Mouse (Mus musculus) induced T-regulatory cell, adult 2 months (primary cell): Measurements from ENCODE around the gene Tube1.

ENCODE experiments used
- DNase-seq: peaks from one replicate; pipeline ENCODE4 v3.0.0-alpha.2; 2012; ENCODE audit warnings: low read depth

Gene Tube1

DNA sequence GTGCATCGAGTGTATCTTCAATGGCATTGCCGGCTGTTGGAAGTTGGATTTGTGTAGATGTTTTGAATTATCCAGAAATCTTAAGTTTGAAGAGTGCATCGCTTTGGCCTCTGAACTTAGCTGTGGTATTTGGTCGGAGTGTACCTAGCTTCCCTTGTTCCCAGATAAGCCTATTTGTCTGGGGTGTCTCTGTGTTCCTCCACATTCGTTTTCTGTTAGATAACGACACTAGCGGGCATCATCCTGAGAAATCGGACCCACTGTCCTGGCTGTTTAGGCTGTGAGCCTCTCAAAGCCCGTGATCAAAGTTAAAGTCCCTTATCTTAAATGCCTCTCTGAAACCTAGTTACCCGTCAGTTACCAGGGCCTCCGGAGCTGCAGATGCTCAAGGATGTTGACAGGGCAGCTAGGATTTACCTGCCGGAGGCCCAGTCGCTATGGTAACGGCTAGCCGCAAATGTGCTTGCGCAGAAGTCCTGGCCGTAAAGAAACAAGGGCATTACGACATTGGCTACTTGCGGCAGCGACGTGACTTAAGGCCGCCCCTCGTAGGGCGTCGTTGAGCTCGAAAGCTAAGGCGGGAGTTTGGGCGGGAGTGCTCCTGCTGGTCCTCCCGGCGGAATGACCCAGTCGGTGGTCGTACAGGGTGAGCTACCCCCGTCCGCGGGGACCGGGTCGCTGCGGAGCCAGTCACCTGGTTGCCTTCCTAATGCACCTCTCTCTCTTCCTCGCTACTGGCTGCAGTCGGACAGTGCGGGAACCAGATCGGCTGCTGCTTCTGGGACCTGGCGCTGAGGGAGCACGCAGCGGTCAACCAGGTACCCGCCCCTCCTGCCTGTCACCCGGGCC is at the start of gene Tube1, which contains the start of gene Fam229b:
Gene Tube1 (plus strand): TSS at position 515 of the 849 bp plus-strand sequence.
Gene Fam229b (minus strand): TSS at position 453 of the 849 bp plus-strand sequence.
- peak; percentile 96 for DNase-seq

DNA sequence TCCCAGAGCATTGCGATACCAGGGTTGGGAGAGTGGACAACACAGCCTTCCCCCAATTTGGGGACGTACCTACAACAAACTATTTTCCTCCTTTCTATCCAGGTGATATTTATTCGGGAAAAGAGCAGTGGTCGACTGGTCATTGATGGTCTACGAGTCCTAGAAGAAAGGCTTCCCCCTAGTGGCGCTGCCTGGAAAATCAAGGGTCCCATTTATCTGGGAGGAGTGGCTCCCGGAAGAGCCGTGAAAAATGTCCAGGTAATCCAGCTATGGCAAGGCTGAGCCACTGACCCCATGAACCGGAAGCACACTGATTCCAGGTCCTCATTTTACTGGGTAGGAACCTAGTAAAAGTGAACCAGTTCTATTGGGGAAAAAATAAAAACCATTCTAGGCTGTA is 36.8 kb upstream of the Tube1 start:
- peak; percentile 5 for DNase-seq

DNA sequence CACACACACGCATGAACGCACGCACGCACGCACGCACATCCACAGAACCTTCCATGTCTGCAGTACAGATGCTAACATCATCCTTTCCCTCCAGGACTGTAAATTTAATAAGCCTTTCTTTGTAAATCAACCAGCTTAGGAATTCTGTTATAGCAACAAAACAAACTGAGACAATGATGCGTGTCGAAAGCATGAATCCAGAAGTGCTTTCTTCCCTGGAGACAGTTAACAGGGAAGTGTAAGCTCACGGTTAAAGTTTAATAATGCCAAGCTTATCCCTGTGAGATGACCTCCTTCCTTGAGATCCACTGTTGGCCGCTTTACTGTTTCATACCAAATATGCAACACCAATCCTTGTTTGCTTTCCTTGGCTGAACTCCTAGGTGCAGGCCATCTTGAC is 35.0 kb upstream of the Tube1 start:
- DNase-seq = no peak

DNA sequence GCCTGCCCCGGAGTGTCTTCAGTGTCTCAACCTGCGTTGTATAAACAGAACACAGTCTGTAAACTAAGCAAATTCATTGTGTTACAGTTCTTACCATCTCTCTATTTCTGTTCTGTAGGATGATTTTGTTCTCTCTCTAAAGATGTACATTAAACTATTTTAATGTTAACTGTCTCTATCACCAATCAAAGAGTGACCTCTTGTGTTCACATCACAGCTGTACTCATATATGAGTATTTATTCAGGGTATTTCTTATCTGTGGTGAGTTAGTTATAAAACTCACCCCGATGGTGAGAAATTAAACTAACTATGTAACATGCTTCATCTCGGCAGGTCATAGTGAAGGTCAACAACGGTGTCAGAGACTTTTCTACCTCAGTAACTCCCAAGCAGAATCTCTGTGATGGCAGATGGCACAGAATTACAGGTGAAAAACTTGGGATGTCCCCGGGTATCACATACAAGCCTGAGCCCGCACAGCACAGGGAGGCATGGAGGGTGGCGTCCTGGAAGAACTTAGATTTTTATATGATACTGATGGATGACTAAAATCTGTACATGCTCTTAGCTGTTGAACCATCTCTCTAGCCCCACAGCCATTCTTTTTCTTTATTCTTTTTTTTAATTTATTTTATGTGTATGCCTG is 28.9 kb upstream of the Tube1 start:
- DNase-seq = no peak

DNA sequence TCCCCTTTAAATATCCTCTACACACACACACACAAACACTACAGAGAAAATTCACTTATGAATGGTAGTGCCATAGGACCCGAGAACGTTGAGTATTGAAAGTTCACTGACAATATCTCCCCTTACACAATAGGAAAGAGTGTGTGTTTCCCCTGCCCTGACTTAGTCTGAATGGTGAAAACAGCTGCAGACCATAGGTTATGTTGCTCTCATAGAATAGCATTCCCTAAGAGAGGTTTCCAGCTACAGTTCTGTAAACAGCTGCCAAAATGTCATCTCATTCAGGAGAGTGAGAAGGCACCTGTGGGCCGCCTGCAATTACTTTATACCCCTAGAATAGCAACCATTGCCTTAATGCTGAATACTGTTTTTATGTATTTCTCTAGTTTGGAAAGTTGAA is 27.4 kb upstream of the Tube1 start:
- no peak for DNase-seq

DNA sequence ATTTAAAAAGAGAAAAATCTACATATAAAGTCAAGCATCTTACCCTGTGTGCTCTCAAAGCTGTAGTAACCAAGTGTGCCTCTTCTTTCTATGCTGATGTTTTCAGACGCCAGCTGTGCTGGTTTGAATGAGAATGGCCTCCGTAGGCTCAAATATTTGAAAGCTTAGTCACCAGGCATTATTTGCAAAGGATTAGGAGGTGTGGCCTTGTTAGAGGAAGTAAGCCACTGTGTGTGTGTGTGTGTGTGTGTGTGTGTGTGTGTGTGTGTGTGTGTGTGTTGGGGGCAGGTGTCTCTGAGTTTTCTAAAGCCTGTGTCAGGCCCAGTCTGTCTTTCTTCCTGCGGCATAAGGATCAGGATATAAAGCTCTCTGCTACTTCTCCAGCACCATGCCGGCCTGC is 26.8 kb upstream of the Tube1 start:
- DNase-seq = no peak

DNA sequence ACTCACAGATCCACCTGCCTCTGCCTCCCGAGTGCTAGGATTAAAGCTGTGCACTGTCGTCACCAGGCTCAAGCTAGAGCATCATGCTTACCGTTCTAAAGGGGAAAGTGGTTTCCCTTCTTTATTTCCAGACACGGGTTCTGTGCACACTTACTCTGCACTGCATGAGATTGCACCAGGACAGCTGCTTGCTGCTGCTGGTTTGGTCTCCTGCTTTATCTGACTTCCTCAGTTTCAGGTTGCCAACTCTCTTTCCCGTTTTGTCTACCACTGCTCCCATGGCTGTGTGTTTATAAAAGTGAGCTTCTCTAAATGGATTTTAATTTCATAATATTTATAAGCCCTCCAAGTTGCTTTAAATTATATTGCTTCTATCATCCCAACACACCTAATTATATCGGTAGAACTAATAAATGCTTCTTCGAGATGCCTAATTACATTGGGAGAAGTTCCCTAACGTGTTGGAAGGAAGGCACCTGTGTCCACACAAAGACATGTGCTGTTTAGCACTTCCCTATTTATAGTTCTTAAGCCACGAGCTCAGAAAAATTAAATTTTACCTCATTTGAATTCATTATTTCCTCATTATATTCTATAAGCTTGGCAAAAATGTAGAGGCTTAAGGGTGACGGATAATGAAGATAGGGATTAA is 24.8 kb upstream of the Tube1 start:
- DNase-seq = no peak

DNA sequence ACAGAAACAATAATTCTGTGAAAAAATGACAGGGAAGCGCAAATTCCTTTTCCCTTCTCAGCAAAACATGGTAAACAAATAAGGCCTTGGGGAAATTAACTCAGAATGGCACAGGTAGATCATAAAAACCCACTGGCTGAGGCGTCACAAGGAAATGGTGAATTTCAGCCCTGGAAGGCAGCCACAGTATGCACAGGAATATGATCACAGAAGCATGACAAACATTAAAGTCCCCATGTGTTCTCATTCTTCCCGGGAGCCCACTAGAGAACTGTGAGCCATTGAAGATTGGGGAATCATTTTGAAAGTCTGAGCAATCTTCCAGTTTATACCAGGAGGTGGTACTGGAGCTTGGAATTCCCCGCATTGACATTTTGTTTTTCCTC is 24.3 kb upstream of the Tube1 start:
- no peak for DNase-seq

DNA sequence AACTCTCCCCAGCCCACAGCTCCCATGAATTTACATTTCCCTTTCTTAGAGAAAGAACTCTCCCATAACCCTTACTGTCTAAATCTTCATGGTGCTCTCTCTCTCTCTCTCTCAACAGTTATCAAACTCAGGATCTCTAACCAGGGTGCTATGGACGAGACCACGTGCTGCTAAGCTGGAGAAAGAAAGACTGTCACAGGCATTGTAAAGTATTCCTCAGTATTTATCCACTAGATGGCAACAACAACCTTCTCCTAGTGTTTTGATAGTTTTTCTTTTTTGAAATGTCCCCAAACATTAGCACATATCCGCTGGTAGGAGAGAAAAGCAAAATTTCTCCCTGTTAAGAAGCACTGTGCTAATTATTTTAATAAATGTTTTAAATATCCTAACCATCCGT is 12.4 kb upstream of the Tube1 start:
- DNase-seq = peak; percentile 25

DNA sequence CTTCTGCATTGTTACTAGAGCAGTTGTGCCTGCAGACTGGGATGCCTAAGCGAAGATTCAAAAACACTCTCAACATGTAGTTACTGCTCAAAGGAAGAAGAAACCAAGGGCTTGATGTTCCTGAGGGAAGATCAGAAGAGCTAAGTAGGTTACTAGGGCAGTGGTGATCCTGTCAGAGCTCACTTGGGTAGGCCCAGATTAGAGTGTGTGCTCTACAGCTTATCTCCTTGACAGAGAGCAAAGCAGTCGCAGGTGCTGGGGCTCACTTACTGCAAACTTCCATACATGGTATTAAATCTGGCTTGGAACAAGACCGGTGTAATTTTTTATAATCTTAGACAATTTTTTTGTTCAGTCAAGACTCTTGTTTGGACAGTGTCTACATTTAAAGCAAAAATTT is 4.0 kb downstream of the Tube1 start:
- DNase-seq = no peak

DNA sequence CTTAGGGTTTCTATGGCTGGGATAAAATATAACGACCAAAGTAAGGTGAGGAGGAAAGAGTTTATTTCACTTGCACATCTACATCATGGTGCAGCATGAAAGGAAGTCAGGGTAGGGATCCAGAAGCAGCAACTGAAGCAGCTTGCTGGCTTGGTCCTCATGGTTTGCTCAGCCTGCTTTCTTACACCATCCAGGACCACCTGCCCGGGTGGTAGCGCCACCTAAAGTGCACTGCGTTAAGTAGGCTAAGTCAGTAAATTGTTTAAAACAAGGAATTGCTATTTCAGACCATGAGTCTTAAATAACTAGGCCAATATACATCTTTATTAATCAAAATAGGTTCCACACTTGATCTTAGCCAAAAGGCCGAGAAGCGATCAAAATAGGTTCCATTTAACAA is 5.0 kb downstream of the Tube1 start:
- DNase-seq = no peak

DNA sequence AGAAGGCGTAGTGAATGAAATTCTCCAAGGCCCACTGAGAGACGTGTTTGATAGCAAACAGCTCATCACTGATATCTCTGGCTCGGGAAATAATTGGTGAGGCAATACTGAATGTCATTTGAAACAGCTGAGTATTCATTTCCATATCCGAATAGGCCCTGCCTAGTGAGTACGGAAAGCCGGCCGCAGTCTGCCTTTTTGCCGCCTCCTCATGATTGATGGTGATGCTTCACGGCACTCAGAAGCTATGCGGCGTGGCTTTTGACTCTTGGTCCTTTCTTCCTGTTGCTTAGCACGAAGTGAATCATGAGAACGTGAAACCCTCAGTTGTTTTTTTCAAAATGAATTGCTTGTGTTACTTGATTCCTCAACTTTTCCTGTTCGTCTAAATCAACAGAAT is 7.1 kb downstream of the Tube1 start:
- DNase-seq = no peak

DNA sequence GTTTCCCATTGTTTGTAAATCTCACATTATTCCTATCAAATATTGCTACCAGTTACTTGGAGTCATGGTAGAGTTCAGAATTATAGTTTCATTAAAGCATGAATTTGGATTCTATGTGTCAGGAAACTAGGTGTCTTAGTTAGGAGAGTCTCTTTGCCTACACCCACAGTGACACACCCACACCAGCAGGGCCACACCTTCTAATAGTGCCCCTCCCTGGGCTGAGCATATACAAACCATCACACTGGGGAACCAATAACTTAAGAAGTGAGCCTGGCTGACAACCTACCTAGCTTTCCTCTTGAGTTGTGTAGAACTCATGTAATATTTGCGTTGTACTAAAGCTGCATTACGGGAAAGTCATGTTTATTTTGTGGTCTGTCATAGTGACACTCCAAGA is 7.6 kb downstream of the Tube1 start:
- DNase-seq = no peak

DNA sequence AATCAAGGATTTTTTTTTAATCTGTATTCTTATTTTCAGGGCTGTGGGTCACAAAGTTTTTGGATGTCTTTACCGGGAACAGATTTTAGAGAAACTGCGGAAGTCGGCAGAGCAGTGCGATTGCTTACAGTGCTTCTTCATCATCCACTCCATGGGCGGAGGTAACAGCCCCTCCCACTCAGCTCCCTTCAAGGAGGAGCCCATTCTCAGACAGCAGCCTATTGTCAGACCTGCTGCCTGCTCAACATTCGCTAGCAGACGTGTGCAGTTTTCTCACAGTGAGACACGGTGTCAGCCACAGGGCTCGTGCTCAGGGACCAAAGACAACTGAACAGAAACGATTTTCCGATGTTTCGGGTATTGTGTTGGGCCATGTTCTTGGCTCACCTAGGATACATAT is 8.4 kb downstream of the Tube1 start:
- no peak for DNase-seq

DNA sequence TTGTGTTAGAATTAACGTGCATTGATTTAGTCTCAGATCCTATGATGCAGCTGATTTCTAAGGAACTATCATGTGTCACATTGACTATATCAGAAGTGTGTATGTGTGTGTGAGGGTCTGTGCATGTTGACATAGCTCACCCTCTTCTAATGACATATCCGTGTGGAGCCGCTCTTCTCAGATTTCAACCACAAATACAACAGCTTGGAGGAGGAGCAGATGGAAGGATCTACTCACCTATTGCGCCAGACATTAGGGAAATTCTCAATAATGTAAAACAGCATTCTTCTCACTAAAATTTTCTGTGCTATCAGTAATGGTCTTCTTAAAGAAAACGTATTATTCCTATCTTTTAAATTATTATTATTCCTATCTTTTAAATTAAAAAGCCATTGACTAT is 22.9 kb downstream of the Tube1 start:
- DNase-seq = no peak

DNA sequence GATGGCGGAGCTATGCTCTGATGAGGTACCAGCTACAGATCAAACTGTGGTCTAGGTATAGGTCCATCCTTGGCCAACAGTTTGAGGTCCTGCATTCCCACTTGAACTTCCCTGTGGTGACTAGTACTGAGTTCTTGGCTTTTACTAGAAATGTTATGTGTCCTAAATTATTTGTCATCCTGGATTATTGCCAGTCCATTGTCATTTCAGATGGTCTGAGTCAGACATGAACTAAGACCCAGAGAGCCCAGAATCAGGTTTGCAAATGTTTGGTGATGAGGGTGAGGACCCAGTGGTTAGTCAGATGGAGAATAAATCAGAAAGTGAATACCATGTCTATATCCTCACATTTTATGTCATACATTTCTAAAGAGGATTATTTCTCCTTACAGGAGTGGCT is 23.5 kb downstream of the Tube1 start:
- no peak for DNase-seq

DNA sequence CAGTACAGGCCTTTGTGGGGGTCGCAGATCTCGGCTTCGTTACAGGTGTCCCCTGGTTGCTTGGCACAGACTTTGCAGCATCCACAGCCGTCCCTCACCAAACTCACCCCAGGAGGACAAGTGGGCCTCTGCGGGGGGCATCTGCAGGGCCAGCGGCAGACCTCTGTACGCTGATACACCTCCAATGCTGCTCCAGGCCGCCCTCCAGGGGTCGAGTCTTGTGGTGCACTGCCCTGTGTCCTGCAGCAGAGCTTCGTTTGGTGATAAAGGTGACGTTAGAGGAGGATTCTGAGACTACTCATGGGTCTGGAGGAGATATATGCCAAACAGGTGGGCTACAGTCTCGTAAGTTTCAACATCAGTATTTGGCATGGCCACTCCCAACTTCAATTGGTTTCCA is 24.5 kb downstream of the Tube1 start:
- no peak for DNase-seq

DNA sequence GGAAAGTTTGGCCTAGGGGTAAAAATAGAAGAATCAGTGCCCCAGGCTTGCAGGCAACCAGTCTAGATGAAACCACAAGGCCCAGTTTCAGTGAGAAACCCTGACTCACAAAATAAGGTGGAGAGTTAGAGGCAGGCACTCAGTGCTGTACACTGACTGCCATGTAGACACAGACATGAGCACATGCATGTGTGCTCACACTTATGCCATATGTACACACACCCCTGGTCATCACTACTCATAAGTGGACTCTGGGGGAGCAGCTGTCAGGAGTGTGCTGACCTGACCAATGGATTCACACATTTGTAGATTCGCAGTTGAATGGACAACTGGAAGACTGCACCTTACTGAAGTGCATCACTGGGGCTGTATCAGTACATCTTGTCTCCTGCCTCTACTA is 27.6 kb downstream of the Tube1 start:
- no peak for DNase-seq

DNA sequence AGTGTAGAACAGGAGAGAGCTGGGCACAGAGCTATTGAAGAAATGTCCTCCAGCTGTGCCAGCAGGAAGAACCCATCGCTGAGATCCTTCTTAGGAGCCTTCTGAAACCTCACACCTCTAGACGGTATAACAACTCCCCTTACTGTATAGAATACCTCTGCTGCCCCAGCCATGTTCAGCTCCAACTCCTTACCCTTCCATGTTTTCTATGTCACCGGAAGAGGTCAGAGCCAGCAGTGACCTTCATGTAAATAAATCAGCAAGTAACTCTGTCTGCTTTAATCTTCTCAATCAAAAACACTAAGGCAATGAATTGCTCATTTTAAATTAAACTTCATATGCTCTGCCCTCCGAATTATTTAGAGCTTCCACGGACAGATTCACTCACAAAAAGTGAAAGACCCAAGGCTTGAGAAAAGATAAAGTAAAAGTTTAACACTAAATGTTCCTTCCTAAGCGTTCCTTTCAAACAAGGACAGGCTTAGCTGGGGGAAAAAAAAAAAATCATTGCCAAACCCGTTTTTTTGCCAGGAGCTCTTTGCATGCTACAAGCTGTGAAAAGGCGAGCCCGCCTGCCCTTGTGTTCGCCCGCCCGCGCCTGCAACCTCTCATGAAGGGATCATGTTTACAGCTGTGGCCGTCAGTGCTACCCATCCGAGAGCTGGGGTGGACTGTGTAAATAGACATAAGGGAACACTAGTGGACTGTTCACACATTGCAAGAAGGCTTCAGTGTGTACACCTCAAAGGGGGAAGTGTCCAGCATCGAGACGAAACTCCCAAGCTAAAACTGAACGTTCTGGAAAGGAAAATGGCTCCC is 29.1 kb downstream of the Tube1 start:
- DNase-seq = no peak

DNA sequence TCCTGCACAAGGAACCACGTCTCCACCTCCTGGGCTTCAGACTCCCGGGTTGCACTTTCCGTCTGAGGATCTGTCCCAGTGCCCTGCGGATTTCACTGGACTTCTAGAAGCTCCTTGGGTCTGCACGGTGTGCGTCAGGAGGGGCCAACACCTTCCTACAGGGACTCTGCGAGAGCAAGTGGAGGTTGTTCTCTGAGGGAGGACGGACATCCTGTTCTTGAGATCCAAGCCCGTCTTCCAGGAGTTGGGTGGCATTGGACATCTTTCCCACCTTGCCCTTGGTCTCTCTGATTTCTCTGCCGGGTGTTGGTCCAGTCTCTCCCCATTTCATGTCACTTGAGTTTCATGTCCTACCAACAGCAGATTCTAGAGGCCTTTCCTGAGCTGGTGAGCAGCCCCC is 29.9 kb downstream of the Tube1 start, which contains the start of gene Ccn6:
Gene Ccn6 (minus strand): TSS at position 101 of the 400 bp plus-strand sequence.
- DNase-seq = no peak

DNA sequence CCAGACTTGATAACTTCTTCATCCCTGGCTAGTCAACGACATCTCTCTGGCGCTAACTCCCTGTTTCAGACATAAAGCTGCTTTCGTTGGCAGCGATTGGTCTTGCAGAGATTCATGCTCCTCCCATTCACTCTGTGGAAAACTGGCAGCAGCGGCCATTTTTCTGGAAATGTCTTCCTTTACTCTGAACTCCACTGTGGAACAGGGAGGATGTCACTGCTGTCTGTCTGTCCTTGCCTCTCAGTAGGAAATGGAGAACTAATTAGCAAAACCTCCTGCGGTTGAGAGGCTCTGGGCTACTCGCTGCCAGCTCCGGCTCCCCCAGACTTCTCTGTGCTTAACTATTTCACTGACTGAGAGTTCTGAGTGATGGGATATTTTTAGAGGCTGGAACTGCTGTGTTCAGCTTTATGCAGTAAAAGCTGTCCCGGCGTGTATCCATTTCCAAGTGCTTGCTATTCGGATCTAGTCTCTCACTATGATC is 31.9 kb downstream of the Tube1 start:
- no peak for DNase-seq

DNA sequence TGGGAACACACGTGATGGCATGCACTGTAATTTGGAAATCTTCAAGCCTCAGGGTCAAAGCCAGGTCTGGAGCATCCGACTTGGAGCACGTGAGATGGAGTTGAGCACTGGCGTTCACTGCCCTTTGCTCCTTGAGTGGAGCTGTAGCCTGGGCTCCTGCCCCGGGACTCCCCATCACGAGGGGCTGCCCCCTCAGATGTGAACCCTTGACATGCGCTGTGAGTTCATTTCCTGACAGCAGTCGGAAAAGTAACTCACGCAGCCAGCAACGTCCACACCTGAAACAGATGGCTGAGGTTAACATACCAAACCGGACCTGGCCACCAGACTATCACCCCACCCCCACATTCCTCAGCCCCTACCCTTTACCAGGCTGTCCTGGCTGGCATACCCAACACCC is 33.8 kb downstream of the Tube1 start:
- DNase-seq = no peak
